Mouse (Mus musculus) cortical plate, adult 2 months (tissue): ENCODE measurements around the gene Nkiras2.

Source experiments
- CTCF ChIP-seq: fragments of 200-500 bp; IDR thresholded peaks from 2 replicates; pipeline ENCODE4 v1.5.1; 2011; ENCODE audit warnings: mild to moderate bottlenecking, control low read depth, low read length; ENCODE audit not compliant: insufficient read depth; ENCODE audit errors: extremely low read depth
- POLR2A ChIP-seq: fragments of 200-500 bp; IDR thresholded peaks from 2 replicates; pipeline ENCODE4 v1.6.1; 2011; ENCODE audit warnings: mild to moderate bottlenecking, low read length, control low read depth; ENCODE audit not compliant: insufficient read depth; ENCODE audit errors: extremely low read depth

- TF ChIP-seq POLR2A (no peak), CTCF (no peak)
These were observed 2.7 kb upstream of the Nkiras2 start for GRCm38 (mm10) chr11:100616332-100616731.
